In genomic region chr11:116821057-116821940, GRCm38 (mm10) we compare ENCODE assay signal across 10 mouse cellular contexts. TPM values are rescaled to one million over a fixed set of nuclear protein-coding genes. Genes with fewer than 3 reads are reported as not detected.
DNase-seq lines count a peak whose midpoint lies in the region; ATAC-seq and TF ChIP-seq lines count a peak whose summit lies in the region.
"Had no signal": no experiment of that assay in that cellular context is flagged by ENCODE, and none has a peak within 500 bp of the region (broad histone marks: within the 10 kb centered on the region; RNA-seq: fewer than 3 reads in every experiment).

No protein-coding gene starts in this region.

- H3K9ac ChIP-seq in heart, adult 2 months (ENCODE audit: low read depth, low read length): peak overlapping the region; percentile 32
- H3K9ac ChIP-seq in neural tube, embryonic 11.5 days (ENCODE audit: low read length): peak overlapping the region; percentile 26
- H3K9ac ChIP-seq in hindbrain, embryonic 13.5 days: peak overlapping the region; percentile 35; the same call in 1 of the 2 replicates

- TF ChIP-seq EP300 in heart, adult 2 months (IDR thresholded peaks at IDR 0.05; ENCODE audit: insufficient read depth, low read depth, low read length): no peak

- intact Hi-C loops in heart, adult 2 months (cut with DNase I): no loop called here
- intact Hi-C loops in heart, postnatal 36 days (cut with DNase I): no loop called here
- intact Hi-C loops in left cerebral cortex, postnatal 36 days (cut with DNase I): no loop called here
- intact Hi-C loops in left cerebral cortex, postnatal 25 days (cut with DNase I): no loop called here
- intact Hi-C loops in gastrocnemius, postnatal 36 days (cut with DNase I): no loop called here

- WGBS in heart, adult 2 months: 24% methylated on average over 13 of the region's 13 CpGs
- 65% methylated on average over 13 of the region's 13 CpGs for WGBS in neural tube, embryonic 11.5 days
- WGBS in hindbrain, embryonic 13.5 days: 48% methylated on average over 13 of the region's 13 CpGs

- TF ChIP-seq CTCF in heart, adult 2 months (IDR thresholded peaks at IDR 0.05): no peak

- peaks cover 33% of the 10 kb centered on the region for H3K4me1 ChIP-seq in heart, adult 2 months (ENCODE audit: control insufficient read depth, insufficient read depth, low read length)
- H3K4me1 ChIP-seq in neural tube, embryonic 11.5 days (ENCODE audit: control insufficient read depth, insufficient read depth, low read length): peaks cover 24% of the 10 kb centered on the region
- peaks cover 68% of the 10 kb centered on the region for H3K4me1 ChIP-seq in hindbrain, embryonic 13.5 days (replicated peaks)

- peak overlapping the region; percentile 79 for H3K27ac ChIP-seq in heart, adult 2 months
- H3K27ac ChIP-seq in neural tube, embryonic 11.5 days (ENCODE audit: low read depth, low read length): no peak overlapping the region
- H3K27ac ChIP-seq in hindbrain, embryonic 13.5 days: peak overlapping the region; percentile 30

- peak in 1 of 2 experiments; percentile 56 for DNase-seq in heart, adult 2 months
- no peak for DNase-seq in heart, postnatal 36 days
- DNase-seq in neural tube, embryonic 11.5 days (ENCODE audit: low spot score): no peak
- no peak for DNase-seq in neural tube, embryonic 10.5 days (ENCODE audit: extremely low spot score, low spot score)
- no peak for DNase-seq in left cerebral cortex, postnatal 36 days (ENCODE audit: low spot score in 2 of 2)
- no peak for DNase-seq in left cerebral cortex, postnatal 25 days (ENCODE audit: low spot score in 2 of 2)
- no peak for DNase-seq in gastrocnemius, postnatal 36 days
- DNase-seq: kidney, postnatal 4 days had no signal

- H3K4me2 ChIP-seq in neural tube, embryonic 11.5 days (ENCODE audit: low read depth): no peak overlapping the region
- H3K4me2 ChIP-seq in hindbrain, embryonic 13.5 days: no peak overlapping the region

- H3K79me2 ChIP-seq in heart, adult 2 months (replicated peaks; ENCODE audit: control insufficient read depth, insufficient read depth, low read length): peaks cover 2% of the 10 kb centered on the region

- TF ChIP-seq POLR2A in heart, adult 2 months (IDR thresholded peaks at IDR 0.05; ENCODE audit: insufficient read depth, low read depth, low read length): 0 out of 2 replicates have a peak, but pooled peaks have one; percentile 18

- H3K27me3 ChIP-seq in heart, adult 2 months (ENCODE audit: control insufficient read depth, insufficient read depth, low read length): no peaks in the 10 kb centered on the region
- H3K27me3 ChIP-seq in neural tube, embryonic 11.5 days (ENCODE audit: control insufficient read depth, insufficient read depth, low read length): no peaks in the 10 kb centered on the region
- no peaks in the 10 kb centered on the region for H3K27me3 ChIP-seq in hindbrain, embryonic 13.5 days

- H3K36me3 ChIP-seq in heart, adult 2 months (ENCODE audit: control insufficient read depth, insufficient read depth, low read length): no peaks in the 10 kb centered on the region
- no peaks in the 10 kb centered on the region; the same call in 1 of the 2 replicates for H3K36me3 ChIP-seq in neural tube, embryonic 11.5 days (ENCODE audit: control insufficient read depth, insufficient read depth, low read length)
- H3K36me3 ChIP-seq in hindbrain, embryonic 13.5 days: no peaks in the 10 kb centered on the region

- no peaks in the 10 kb centered on the region for H3K9me3 ChIP-seq in neural tube, embryonic 11.5 days (ENCODE audit: control insufficient read depth, low read length)
- H3K9me3 ChIP-seq in hindbrain, embryonic 13.5 days: no peaks in the 10 kb centered on the region
- H3K9me3 ChIP-seq: megakaryocyte, embryonic 14.5 days had no signal

- H3K4me3 ChIP-seq in heart, adult 2 months: no peak overlapping the region; the same call in 1 of the 2 replicates
- no peak overlapping the region for H3K4me3 ChIP-seq in neural tube, embryonic 11.5 days (ENCODE audit: low read depth, low read length)
- H3K4me3 ChIP-seq in hindbrain, embryonic 13.5 days: no peak overlapping the region
- H3K4me3 ChIP-seq: megakaryocyte, embryonic 14.5 days had no signal

- no peak for ATAC-seq in neural tube, embryonic 11.5 days (ENCODE audit: insufficient read depth, low FRiP score, low TSS enrichment)
- no peak for ATAC-seq in hindbrain, embryonic 13.5 days (ENCODE audit: low FRiP score)

RNA-seq across cellular contexts. Expression of gene Mxra7, which starts 6.5 kb away (rescaled TPM):
- 10 to 100 TPM; 15.1 to 19.4 TPM for total RNA-seq in heart, adult 2 months (2021)
- polyA plus RNA-seq in heart, adult 2 months (2012; rRNA removed): 10.4 and 15.6 TPM in 2 replicates
- total RNA-seq in heart, postnatal 36 days (2021): 10 to 100 TPM; 18.1 to 21.1 TPM
- 46.0 and 51.1 TPM in 2 replicates for polyA plus RNA-seq in neural tube, embryonic 11.5 days (2014; fragmentation: Nextera tagmentation; extraction: Ambion mirVana)
- polyA plus RNA-seq in hindbrain, embryonic 13.5 days (2015; fragmentation: Nextera tagmentation; extraction: Ambion mirVana): 62.6 and 67.2 TPM in 2 replicates
- 10 to 100 TPM; 15.4 to 18.3 TPM for total RNA-seq in left cerebral cortex, postnatal 36 days (2021)
- total RNA-seq in left cerebral cortex, postnatal 25 days (2021): 10 to 100 TPM; 10.4 to 15.9 TPM
- total RNA-seq in gastrocnemius, postnatal 36 days (2021): 10 to 100 TPM; 11.4 to 12.7 TPM

RNA-seq across cellular contexts. Expression of gene Mettl23, which starts 21.8 kb away (rescaled TPM):
- total RNA-seq in heart, adult 2 months (2021): 10 to 100 TPM; 38.3 to 40.5 TPM
- polyA plus RNA-seq in heart, adult 2 months (2012; rRNA removed): 34.3 and 59.4 TPM in 2 replicates
- total RNA-seq in heart, postnatal 36 days (2021): 10 to 100 TPM; 40.0 to 41.1 TPM
- 61.2 and 63.6 TPM in 2 replicates for polyA plus RNA-seq in neural tube, embryonic 11.5 days (2014; fragmentation: Nextera tagmentation; extraction: Ambion mirVana)
- polyA plus RNA-seq in hindbrain, embryonic 13.5 days (2015; fragmentation: Nextera tagmentation; extraction: Ambion mirVana): 79.3 and 83.2 TPM in 2 replicates
- 10 to 100 TPM; 24.4 to 29.5 TPM for total RNA-seq in left cerebral cortex, postnatal 36 days (2021)
- total RNA-seq in left cerebral cortex, postnatal 25 days (2021): 10 to 100 TPM; 28.6 to 29.7 TPM
- 10 to 100 TPM; 30.0 to 39.2 TPM for total RNA-seq in gastrocnemius, postnatal 36 days (2021)

RNA-seq across cellular contexts. Expression of gene Jmjd6, which starts 21.9 kb away (rescaled TPM):
- total RNA-seq in heart, adult 2 months (2021): 10 to 100 TPM; 34.1 to 37.4 TPM
- polyA plus RNA-seq in heart, adult 2 months (2012; rRNA removed): 14.6 and 20.9 TPM in 2 replicates
- 10 to 100 TPM; 29.5 to 34.9 TPM for total RNA-seq in heart, postnatal 36 days (2021)
- 86.0 and 88.4 TPM in 2 replicates for polyA plus RNA-seq in neural tube, embryonic 11.5 days (2014; fragmentation: Nextera tagmentation; extraction: Ambion mirVana)
- 70.4 and 74.7 TPM in 2 replicates for polyA plus RNA-seq in hindbrain, embryonic 13.5 days (2015; fragmentation: Nextera tagmentation; extraction: Ambion mirVana)
- total RNA-seq in left cerebral cortex, postnatal 36 days (2021): 10 to 100 TPM; 28.4 to 29.1 TPM
- total RNA-seq in left cerebral cortex, postnatal 25 days (2021): 10 to 100 TPM; 34.0 TPM
- total RNA-seq in gastrocnemius, postnatal 36 days (2021): 10 to 100 TPM; 20.4 to 20.5 TPM

RNA-seq across cellular contexts. Expression of gene Mfsd11, which starts 30.9 kb away (rescaled TPM):
- 10 to 100 TPM; 29.9 to 33.5 TPM for total RNA-seq in heart, adult 2 months (2021)
- 23.8 and 27.9 TPM in 2 replicates for polyA plus RNA-seq in heart, adult 2 months (2012; rRNA removed)
- total RNA-seq in heart, postnatal 36 days (2021): 10 to 100 TPM; 30.3 to 33.5 TPM
- polyA plus RNA-seq in neural tube, embryonic 11.5 days (2014; fragmentation: Nextera tagmentation; extraction: Ambion mirVana): 33.2 and 41.1 TPM in 2 replicates
- polyA plus RNA-seq in hindbrain, embryonic 13.5 days (2015; fragmentation: Nextera tagmentation; extraction: Ambion mirVana): 48.0 and 53.9 TPM in 2 replicates
- total RNA-seq in left cerebral cortex, postnatal 36 days (2021): 10 to 100 TPM; 33.2 to 41.6 TPM
- total RNA-seq in left cerebral cortex, postnatal 25 days (2021): 10 to 100 TPM; 35.2 to 49.6 TPM
- 10 to 100 TPM; 20.7 to 25.8 TPM for total RNA-seq in gastrocnemius, postnatal 36 days (2021)

RNA-seq across cellular contexts. Expression of gene Srsf2, which starts 31.6 kb away (rescaled TPM):
- 100 to 1,000 TPM in 1 of 2 experiments, 10 to 100 TPM in 1; 91.4 to 104 TPM for total RNA-seq in heart, adult 2 months (2021)
- polyA plus RNA-seq in heart, adult 2 months (2012; rRNA removed): 158 and 165 TPM in 2 replicates
- 100 to 1,000 TPM in 1 of 2 experiments, 10 to 100 TPM in 1; 94.5 to 116 TPM for total RNA-seq in heart, postnatal 36 days (2021)
- polyA plus RNA-seq in neural tube, embryonic 11.5 days (2014; fragmentation: Nextera tagmentation; extraction: Ambion mirVana): 917 and 938 TPM in 2 replicates
- 588 and 607 TPM in 2 replicates for polyA plus RNA-seq in hindbrain, embryonic 13.5 days (2015; fragmentation: Nextera tagmentation; extraction: Ambion mirVana)
- total RNA-seq in left cerebral cortex, postnatal 36 days (2021): 100 to 1,000 TPM; 137 to 155 TPM
- total RNA-seq in left cerebral cortex, postnatal 25 days (2021): 100 to 1,000 TPM; 137 to 140 TPM
- 10 to 100 TPM; 59.8 to 80.2 TPM for total RNA-seq in gastrocnemius, postnatal 36 days (2021)
